Mouse (Mus musculus): ENCODE data around the gene Pmpcb.

DNA sequence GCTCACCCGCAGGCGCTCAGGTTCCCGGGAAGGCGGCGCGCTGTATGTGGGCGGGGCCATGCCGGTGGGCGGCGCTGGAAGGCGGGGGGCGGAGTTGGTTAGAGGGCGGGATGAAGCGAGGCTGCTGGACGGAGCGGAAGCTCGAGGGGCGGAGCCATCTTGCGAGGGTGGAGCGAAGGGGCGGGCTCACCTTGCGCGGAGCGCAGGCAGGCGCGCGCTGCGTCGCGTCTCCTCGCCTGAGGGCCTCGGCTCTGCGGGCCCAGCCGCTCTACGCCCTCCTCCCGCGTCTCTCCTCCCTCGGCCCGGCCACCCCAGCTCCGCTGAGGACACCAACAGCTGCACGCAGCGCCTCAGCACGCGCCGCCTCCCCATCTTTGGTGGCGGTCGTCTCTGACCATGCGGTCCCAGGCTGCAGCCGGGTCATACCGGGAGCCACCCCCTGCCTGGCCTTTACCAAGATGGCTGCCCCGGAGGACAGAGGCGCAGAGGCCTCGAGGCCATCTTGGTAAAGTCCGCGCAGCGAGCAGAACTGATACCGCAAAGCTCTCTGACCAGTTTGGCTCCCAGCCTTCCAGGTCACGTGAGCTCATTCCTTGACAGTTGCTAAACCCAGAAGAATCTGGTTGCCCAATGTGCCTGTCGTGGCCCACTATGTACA lies 35.5 kb upstream of the Pmpcb start, which contains the start of gene Napepld:
- TF ChIP-seq CTCF (IDR thresholded peaks at IDR 0.05; ENCODE audit: extremely low read depth, insufficient read length, insufficient replicate concordance, low read depth, low read length) (no peak), POLR2A (IDR thresholded peaks at IDR 0.05; ENCODE audit: low read depth, low read length) (peak; percentile 96)
